In the genomic region with DNA sequence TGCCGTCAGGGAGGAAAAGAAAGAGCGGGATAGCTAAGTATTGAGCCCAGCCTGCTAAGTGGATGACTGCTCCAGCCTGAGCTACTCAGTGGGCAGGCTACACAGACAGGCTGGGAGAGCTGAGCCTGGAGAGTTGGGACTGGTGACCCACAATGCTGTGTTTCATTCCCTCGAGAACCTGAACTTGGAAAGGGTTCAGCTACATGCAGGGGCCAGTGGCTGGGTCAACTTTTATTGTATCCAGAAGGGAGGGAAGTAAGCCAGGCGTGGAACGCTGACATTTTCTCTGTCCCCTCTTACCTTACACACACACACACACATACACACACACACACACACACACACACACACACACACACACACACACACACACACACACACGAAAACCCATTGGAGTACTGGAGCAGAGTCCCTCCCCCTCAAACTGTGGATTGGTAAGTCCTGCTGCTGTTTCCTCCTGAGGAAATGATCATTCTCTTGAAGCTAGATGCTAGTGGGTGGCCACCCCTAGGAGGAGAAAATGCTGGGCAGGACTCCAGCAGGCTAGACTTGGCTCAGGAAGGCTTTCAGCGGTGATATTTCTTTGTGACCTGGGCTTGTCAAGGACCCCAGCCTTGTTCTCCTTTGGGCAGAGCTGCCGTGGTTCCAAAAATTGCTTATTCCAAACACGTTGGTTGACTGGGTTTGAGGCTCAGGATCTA, we compare ENCODE assay signal across 8 mouse cellular contexts. TPM values are rescaled to one million over a fixed set of nuclear protein-coding genes. Genes with fewer than 3 reads are reported as not detected.
A peak's percentile ranks its signal among the peaks of the same experiment; 100 is the strongest.
DNase-seq lines count a peak whose midpoint lies in the region; ATAC-seq and TF ChIP-seq lines count a peak whose summit lies in the region.

No protein-coding gene starts in this region.

- no peak for TF ChIP-seq RAD21 in MEL (IDR thresholded peaks at IDR 0.05; ENCODE audit: low read depth, low read length)

- DNase-seq in MEL (ENCODE audit: low read depth, low spot score) (peak; percentile 89), MN1 (ENCODE audit: low spot score) (no peak)
- DNase-seq in adrenal gland, postnatal 36 days = peak; percentile 80 to 87
- peak; percentile 88 to 93 for DNase-seq in kidney, postnatal 36 days
- DNase-seq in thymus, postnatal 25 days = no peak
- no peak for DNase-seq in embryo, embryonic 10.5 days (ENCODE audit: low spot score)

- H3K4me1 ChIP-seq in MEL (ENCODE audit: control insufficient read depth in 1 of 2, insufficient read depth in 2 of 2, low read length in 2 of 2) = peaks cover 0 to 19% of the 10 kb centered on the region in 2 experiments; a peak in 2 of 4 replicates
- H3K4me1 ChIP-seq in heart, embryonic 14.5 days (ENCODE audit: control insufficient read depth in 2 of 2, insufficient read depth in 2 of 2, low read length in 2 of 2) = peaks cover 29 to 38% of the 10 kb centered on the region in 2 experiments

- ATAC-seq in heart, embryonic 14.5 days (ENCODE audit: insufficient number of reproducible peaks, insufficient read depth, low FRiP score, low read depth) = peak; percentile 48; the same call in 1 of the 2 replicates
- peak; percentile 33 for ATAC-seq in megakaryocyte progenitor cell, adult 5-6 weeks (replicated peaks; ENCODE audit: poor library complexity)

- TF ChIP-seq CTCF in MEL (IDR thresholded peaks at IDR 0.05 in 2 of 3, conservative IDR thresholded peaks at IDR 0.05 in 1 of 3; ENCODE audit: control insufficient read depth in 1 of 3, insufficient read depth in 1 of 3, low read depth in 2 of 3, low read length in 3 of 3, poor library complexity in 1 of 3, severe bottlenecking in 1 of 3) = no peak

- H3K36me3 ChIP-seq in MEL (ENCODE audit: control insufficient read depth in 1 of 2, insufficient read depth in 2 of 2, low read length in 2 of 2) = peaks cover 0 to 5% of the 10 kb centered on the region in 2 experiments; a peak in 2 of 4 replicates
- no peaks in the 10 kb centered on the region for H3K36me3 ChIP-seq in heart, embryonic 14.5 days (ENCODE audit: control insufficient read depth, insufficient read depth, low read length)

- H3K79me2 ChIP-seq in MEL (ENCODE audit: control insufficient read depth, insufficient read depth, low read length, poor library complexity) = no peaks in the 10 kb centered on the region

- WGBS in heart, embryonic 14.5 days = 35% methylated on average over 9 of the region's 9 CpGs

- H3K27me3 ChIP-seq in MEL (ENCODE audit: control insufficient read depth in 1 of 2, insufficient read depth in 2 of 2, low read length in 2 of 2) = 0 out of 4 replicates have a peak, but pooled peaks cover 1 to 2% of the 10 kb centered on the region in 2 experiments
- no peaks in the 10 kb centered on the region for H3K27me3 ChIP-seq in heart, embryonic 14.5 days (ENCODE audit: control insufficient read depth, insufficient read depth, low read length)

- peak overlapping the region; percentile 65 for H3K27ac ChIP-seq in MEL (ENCODE audit: control insufficient read depth, low read depth, low read length)
- peak overlapping the region; percentile 76 to 84 for H3K27ac ChIP-seq in heart, embryonic 14.5 days (replicated peaks in 1 of 2; ENCODE audit: control insufficient read depth in 1 of 2, insufficient read depth in 1 of 2, low read depth in 2 of 2, low read length in 2 of 2)

- TF ChIP-seq POLR2A in MEL (IDR thresholded peaks at IDR 0.05; ENCODE audit: control insufficient read depth in 1 of 2, insufficient read depth in 1 of 2, low read depth in 1 of 2, low read length in 2 of 2, poor library complexity in 1 of 2) = peak in 1 of 2 experiments; percentile 45; a peak in 1 of 4 replicates

- peak overlapping the region; percentile 57 for H3K9ac ChIP-seq in MEL (ENCODE audit: control insufficient read depth, low read depth, low read length, poor library complexity, severe bottlenecking)
- peak overlapping the region; percentile 84 for H3K9ac ChIP-seq in heart, embryonic 14.5 days (ENCODE audit: low read length)

- no peaks in the 10 kb centered on the region for H3K9me3 ChIP-seq in MEL (replicated peaks; ENCODE audit: insufficient read depth, low read length)
- peaks cover 5% of the 10 kb centered on the region; the same call in 1 of the 2 replicates for H3K9me3 ChIP-seq in heart, embryonic 14.5 days (ENCODE audit: control insufficient read depth, low read length)

- peak overlapping the region; percentile 46 to 50 for H3K4me3 ChIP-seq in MEL (ENCODE audit: control insufficient read depth in 1 of 2, insufficient read depth in 1 of 2, low read depth in 2 of 2, low read length in 2 of 2)
- peak overlapping the region; percentile 10 to 75 for H3K4me3 ChIP-seq in heart, embryonic 14.5 days (ENCODE audit: control insufficient read depth in 1 of 2, insufficient read depth in 1 of 2, low read depth in 1 of 2, low read length in 2 of 2)

- peak overlapping the region; percentile 80 for H3K4me2 ChIP-seq in heart, embryonic 14.5 days (ENCODE audit: low read length)

- TF ChIP-seq EP300 in MEL (IDR thresholded peaks at IDR 0.05; ENCODE audit: low read depth in 1 of 2, low read length in 2 of 2) = no peak

TF ChIP-seq in MEL, 35 proteins besides CTCF, POLR2A, EP300 and RAD21:
- TF ChIP-seq POLR2AphosphoS2 (IDR thresholded peaks at IDR 0.05; ENCODE audit: low read length) (no peak), NELFE (IDR thresholded peaks at IDR 0.05; ENCODE audit: low read depth, low read length) (no peak), UBTF (IDR thresholded peaks at IDR 0.05; ENCODE audit: borderline replicate concordance, insufficient read depth, low read depth, low read length) (no peak), CHD2 (IDR thresholded peaks at IDR 0.05; ENCODE audit: low read length) (no peak; the same call in 1 of the 2 replicates), POLR2AphosphoS5 (IDR thresholded peaks at IDR 0.05; ENCODE audit: borderline replicate concordance, low read depth, low read length) (no peak), RCOR1 (IDR thresholded peaks at IDR 0.05; ENCODE audit: low read depth, low read length) (no peak), MAX (IDR thresholded peaks at IDR 0.05; ENCODE audit: low read length) (no peak), SIN3A (IDR thresholded peaks at IDR 0.05; ENCODE audit: low read length) (peak; percentile 8; the same call in 1 of the 2 replicates)
TF ChIP-seq in MEL: peak in this region for 1.

RNA-seq across cellular contexts. Expression of a gene that starts 2.8 kb away (rescaled TPM):
- 0.31 and 0.42 TPM in 2 replicates for total RNA-seq in MEL (2012; rRNA removed)
- polyA plus RNA-seq in MEL (2012; ENCODE audit: insufficient read depth in 1 of 2, insufficient read length in 2 of 2, low read depth in 1 of 2, low replicate concordance in 2 of 2, missing spikeins in 1 of 2) = 1 to 10 TPM in 1 of 2 experiments, not detected in 1; 1.8 TPM
- 10 to 100 TPM; 39.7 to 51.0 TPM for total RNA-seq in adrenal gland, postnatal 36 days (2021)
- polyA plus RNA-seq in heart, embryonic 14.5 days (2014; fragmentation: Nextera tagmentation; extraction: Ambion mirVana) = 70.9 and 74.7 TPM in 2 replicates
- total RNA-seq in megakaryocyte progenitor cell, adult 5-6 weeks (2015) = 0.15 and 0.44 TPM in 2 replicates
- 0.68 TPM in 1 of 2 replicates, not detected in the other for total RNA-seq in megakaryocyte progenitor cell, adult 5-6 weeks (2017)

RNA-seq across cellular contexts. Expression of a gene that starts 21.5 kb away (rescaled TPM):
- 0.49 and 0.50 TPM in 2 replicates for total RNA-seq in MEL (2012; rRNA removed)
- polyA plus RNA-seq in MEL (2012; ENCODE audit: insufficient read depth in 1 of 2, insufficient read length in 2 of 2, low read depth in 1 of 2, low replicate concordance in 2 of 2, missing spikeins in 1 of 2) = 1 to 10 TPM in 1 of 2 experiments, not detected in 1; 1.4 TPM
- total RNA-seq in adrenal gland, postnatal 36 days (2021) = 1 to 10 TPM; 1.3 to 3.6 TPM
- 1.5 and 2.1 TPM in 2 replicates for polyA plus RNA-seq in heart, embryonic 14.5 days (2014; fragmentation: Nextera tagmentation; extraction: Ambion mirVana)
- total RNA-seq in megakaryocyte progenitor cell, adult 5-6 weeks (2015) = 0.42 and 0.67 TPM in 2 replicates
- total RNA-seq in megakaryocyte progenitor cell, adult 5-6 weeks (2017) = 1.9 and 3.8 TPM in 2 replicates

RNA-seq across cellular contexts. Expression of a gene that starts 29.1 kb away (rescaled TPM):
- total RNA-seq in MEL (2012; rRNA removed) = 50.0 and 56.0 TPM in 2 replicates
- polyA plus RNA-seq in MEL (2012; ENCODE audit: insufficient read depth in 1 of 2, insufficient read length in 2 of 2, low read depth in 1 of 2, low replicate concordance in 2 of 2, missing spikeins in 1 of 2) = 10 to 100 TPM in 1 of 2 experiments, not detected in 1; 55.0 TPM
- total RNA-seq in adrenal gland, postnatal 36 days (2021) = 10 to 100 TPM; 54.1 to 72.9 TPM
- polyA plus RNA-seq in heart, embryonic 14.5 days (2014; fragmentation: Nextera tagmentation; extraction: Ambion mirVana) = 46.7 and 58.5 TPM in 2 replicates
- 16.3 and 17.1 TPM in 2 replicates for total RNA-seq in megakaryocyte progenitor cell, adult 5-6 weeks (2015)
- 61.3 and 64.3 TPM in 2 replicates for total RNA-seq in megakaryocyte progenitor cell, adult 5-6 weeks (2017)

RNA-seq across cellular contexts. Expression of a gene that starts 51.4 kb away (rescaled TPM):
- 31.0 and 31.5 TPM in 2 replicates for total RNA-seq in MEL (2012; rRNA removed)
- 10 to 100 TPM in 1 of 2 experiments, not detected in 1; 41.2 TPM for polyA plus RNA-seq in MEL (2012; ENCODE audit: insufficient read depth in 1 of 2, insufficient read length in 2 of 2, low read depth in 1 of 2, low replicate concordance in 2 of 2, missing spikeins in 1 of 2)
- 1 to 10 TPM; 2.6 to 3.6 TPM for total RNA-seq in adrenal gland, postnatal 36 days (2021)
- polyA plus RNA-seq in heart, embryonic 14.5 days (2014; fragmentation: Nextera tagmentation; extraction: Ambion mirVana) = 0.54 and 0.62 TPM in 2 replicates
- 30.2 and 31.7 TPM in 2 replicates for total RNA-seq in megakaryocyte progenitor cell, adult 5-6 weeks (2015)
- 68.0 and 70.5 TPM in 2 replicates for total RNA-seq in megakaryocyte progenitor cell, adult 5-6 weeks (2017)

Comparison
In these comparisons a context has a peak if more than half of its experiments do, and no peak if none do; other contexts are left out.
1. DNase-seq: peak in MEL (single experiment), adrenal gland, postnatal 36 days (2 of 2) and kidney, postnatal 36 days (2 of 2); none in thymus, postnatal 25 days (single experiment), MN1 (single experiment) and embryo, embryonic 10.5 days (single experiment).
2. RNA of a gene that starts 2.8 kb away (total RNA-seq): 39.7 to 51.0 TPM in adrenal gland, postnatal 36 days; 0.15 to 0.68 TPM in megakaryocyte progenitor cell, adult 5-6 weeks and 0.31 to 0.42 TPM in MEL; every median in the first group is over 10 times any median in the second.